Mouse (Mus musculus): ENCODE measurements at regions not wholly inside any gene's neighbourhood (a gene's known extent, or its start where the extent isn't known, plus 50 kb on each side); places are given as distances from the start of the nearest gene placed in this dataset.

DNA sequence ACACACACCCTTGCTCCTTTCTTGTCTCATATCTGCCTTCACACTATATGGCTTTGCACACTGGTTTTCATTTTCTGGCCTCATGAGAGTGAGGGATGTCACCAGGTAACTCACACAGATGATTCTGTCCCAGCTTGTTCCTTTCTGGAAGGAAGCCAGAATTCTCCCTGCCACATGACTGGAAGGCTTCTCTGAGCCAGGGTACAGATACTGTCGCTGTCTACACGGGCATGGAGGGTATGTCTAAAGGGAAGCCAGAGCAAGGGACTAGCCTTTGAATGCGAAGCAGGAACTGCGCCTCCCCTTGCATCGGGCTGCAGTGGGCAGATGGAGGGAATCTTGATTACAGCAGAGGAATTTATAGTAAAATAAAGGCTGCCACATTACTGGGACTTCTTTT, 89.6 kb upstream of the Camk1g start:
- Histone ChIP-seq H3K4me1 (ENCODE audit: control insufficient read depth, insufficient read depth, insufficient read length) (no peaks in the 10 kb centered on the region), H3K4me3 (ENCODE audit: extremely low read depth, insufficient read depth, insufficient read length) (no peak overlapping the region), H3K27ac (ENCODE audit: insufficient read depth, low read length) (no peak overlapping the region), H3K27me3 (ENCODE audit: control insufficient read depth, insufficient read depth, low read length) (no peaks in the 10 kb centered on the region), H3K36me3 (ENCODE audit: control insufficient read depth, insufficient read depth, low read length) (no peaks in the 10 kb centered on the region)
- TF ChIP-seq POLR2A (IDR thresholded peaks at IDR 0.05; ENCODE audit: low read depth, low read length), result no peak
- no peak for TF ChIP-seq CTCF (IDR thresholded peaks at IDR 0.05; ENCODE audit: extremely low read depth, insufficient read depth, insufficient read length, insufficient replicate concordance)
- WGBS, result 82% methylated on average over 5 of the region's 5 CpGs
- no peak for DNase-seq (ENCODE audit: low read depth in 1 of 2, low spot score in 2 of 2)

DNA sequence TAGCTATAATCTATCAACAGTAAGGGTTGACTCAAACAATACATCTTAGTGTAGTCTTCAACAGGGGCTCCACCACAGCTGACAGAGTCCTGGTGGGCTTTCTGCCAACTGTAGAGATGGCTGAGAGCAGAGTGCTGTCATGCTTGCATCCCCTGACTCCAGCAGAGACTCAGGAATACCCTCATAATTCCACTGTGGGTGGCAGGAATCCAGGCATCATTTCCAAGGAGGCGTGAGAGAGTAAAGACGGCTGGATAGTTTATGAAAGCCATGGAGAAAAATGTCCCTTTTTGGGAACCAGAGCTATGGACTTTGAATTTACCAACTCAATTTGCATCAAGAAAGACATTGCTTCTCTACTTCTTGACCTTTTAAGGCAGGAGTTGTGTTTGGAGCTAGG, 87.8 kb upstream of the Camk1g start:
- Histone ChIP-seq H3K4me3 (ENCODE audit: extremely low read depth, insufficient read depth, insufficient read length) (no peak overlapping the region), H3K4me1 (ENCODE audit: control insufficient read depth, insufficient read depth, insufficient read length) (no peaks in the 10 kb centered on the region), H3K36me3 (ENCODE audit: control insufficient read depth, insufficient read depth, low read length) (no peaks in the 10 kb centered on the region), H3K27ac (ENCODE audit: insufficient read depth, low read length) (no peak overlapping the region), H3K27me3 (ENCODE audit: control insufficient read depth, insufficient read depth, low read length) (no peaks in the 10 kb centered on the region)
- no peak for DNase-seq (ENCODE audit: low read depth in 1 of 2, low spot score in 2 of 2)
- TF ChIP-seq POLR2A (IDR thresholded peaks at IDR 0.05; ENCODE audit: low read depth, low read length), result no peak
- no peak for TF ChIP-seq CTCF (IDR thresholded peaks at IDR 0.05; ENCODE audit: extremely low read depth, insufficient read depth, insufficient read length, insufficient replicate concordance)
- 94% methylated on average over 2 of the region's 2 CpGs for WGBS

DNA sequence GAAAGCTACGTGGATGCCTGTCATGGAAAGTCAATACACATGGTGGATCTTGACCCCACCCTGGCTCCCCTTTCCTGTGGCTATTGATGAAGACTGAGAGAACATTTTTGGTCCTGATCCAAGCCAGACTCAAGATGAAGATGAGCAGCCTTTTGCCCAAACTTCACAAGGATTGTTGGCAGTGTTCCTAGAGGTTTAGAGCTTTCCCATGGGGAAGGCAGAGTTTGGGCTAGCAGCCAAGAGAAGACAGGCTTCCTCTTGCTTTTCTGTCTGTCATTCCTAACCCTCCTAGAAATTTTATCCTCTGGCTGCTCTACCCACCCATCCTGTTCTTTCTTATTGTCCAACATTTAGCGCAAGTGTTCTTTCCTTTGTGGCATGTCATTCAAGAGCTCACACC, 83.6 kb upstream of the Camk1g start:
- H3K4me1 ChIP-seq (ENCODE audit: control insufficient read depth, insufficient read depth, insufficient read length), result no peaks in the 10 kb centered on the region
- 81% methylated on average over 2 of the region's 2 CpGs for WGBS
- H3K27ac ChIP-seq (ENCODE audit: insufficient read depth, low read length), result no peak overlapping the region
- DNase-seq (ENCODE audit: low read depth in 1 of 2, low spot score in 2 of 2), result no peak
- TF ChIP-seq CTCF (IDR thresholded peaks at IDR 0.05; ENCODE audit: extremely low read depth, insufficient read depth, insufficient read length, insufficient replicate concordance), result no peak
- no peak for TF ChIP-seq POLR2A (IDR thresholded peaks at IDR 0.05; ENCODE audit: low read depth, low read length)
- no peak overlapping the region for H3K4me3 ChIP-seq (ENCODE audit: extremely low read depth, insufficient read depth, insufficient read length)
- H3K36me3 ChIP-seq (ENCODE audit: control insufficient read depth, insufficient read depth, low read length), result no peaks in the 10 kb centered on the region
- no peaks in the 10 kb centered on the region for H3K27me3 ChIP-seq (ENCODE audit: control insufficient read depth, insufficient read depth, low read length)

DNA sequence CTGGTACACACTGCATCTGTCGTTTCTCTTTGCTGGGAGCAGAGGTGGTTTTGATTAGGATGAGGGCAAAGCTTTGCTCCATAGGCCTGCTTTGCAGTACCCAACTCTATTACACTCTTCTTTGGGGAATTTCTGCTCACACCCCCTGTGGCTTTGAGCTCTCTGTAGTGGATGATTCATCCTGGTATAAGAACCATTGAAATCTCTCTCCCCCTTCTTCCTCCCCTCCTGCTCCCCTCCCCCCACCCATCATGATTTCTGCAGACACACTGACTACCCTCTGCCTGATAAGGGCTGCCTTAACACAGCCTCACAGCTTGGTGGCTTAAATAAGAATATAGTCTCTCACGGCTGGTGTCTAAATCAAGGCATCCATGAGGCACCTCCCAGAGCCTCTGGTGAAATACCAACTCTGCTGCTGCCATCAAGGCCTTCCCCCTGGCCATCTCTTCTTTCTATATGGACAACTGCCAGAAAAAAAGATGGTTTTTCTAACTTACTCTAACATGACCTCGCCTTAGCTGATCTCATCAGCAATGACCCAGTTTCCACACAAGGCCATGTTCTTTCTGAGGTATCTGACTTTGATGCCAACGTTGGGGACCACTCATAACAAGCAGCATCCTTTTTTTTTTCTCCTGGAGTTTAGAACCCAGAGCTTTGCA, 81.5 kb upstream of the Camk1g start:
- TF ChIP-seq CTCF (IDR thresholded peaks at IDR 0.05; ENCODE audit: extremely low read depth, insufficient read depth, insufficient read length, insufficient replicate concordance) (no peak), POLR2A (IDR thresholded peaks at IDR 0.05; ENCODE audit: low read depth, low read length) (no peak)
- Histone ChIP-seq H3K27me3 (ENCODE audit: control insufficient read depth, insufficient read depth, low read length) (no peaks in the 10 kb centered on the region), H3K4me3 (ENCODE audit: extremely low read depth, insufficient read depth, insufficient read length) (no peak overlapping the region), H3K36me3 (ENCODE audit: control insufficient read depth, insufficient read depth, low read length) (no peaks in the 10 kb centered on the region), H3K27ac (ENCODE audit: insufficient read depth, low read length) (no peak overlapping the region), H3K4me1 (ENCODE audit: control insufficient read depth, insufficient read depth, insufficient read length) (no peaks in the 10 kb centered on the region)
- WGBS, result 72% methylated on average over 4 of the region's 4 CpGs
- no peak for DNase-seq (ENCODE audit: low read depth in 1 of 2, low spot score in 2 of 2)

DNA sequence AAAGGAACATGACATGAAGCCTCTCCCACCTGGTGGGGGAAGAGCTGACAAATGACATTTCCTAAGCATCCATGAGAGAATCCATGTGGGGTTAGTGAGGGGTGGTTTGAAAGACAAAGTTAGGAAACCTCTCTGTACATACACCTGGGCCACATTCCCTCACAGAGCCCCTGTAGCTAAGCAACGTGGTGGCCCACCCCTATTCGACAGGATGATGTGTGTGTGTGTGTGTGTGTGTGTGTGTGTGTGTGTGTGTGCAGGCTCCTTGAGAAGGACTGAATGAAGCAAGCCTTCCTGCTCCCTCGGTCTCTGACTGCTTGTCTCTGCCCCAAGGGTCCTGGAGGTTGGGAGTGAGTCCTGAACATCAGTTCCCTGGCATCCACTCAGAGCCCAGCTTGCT, 80.7 kb upstream of the Camk1g start:
- no peaks in the 10 kb centered on the region for H3K36me3 ChIP-seq (ENCODE audit: control insufficient read depth, insufficient read depth, low read length)
- H3K4me3 ChIP-seq (ENCODE audit: extremely low read depth, insufficient read depth, insufficient read length), result no peak overlapping the region
- DNase-seq (ENCODE audit: low read depth in 1 of 2, low spot score in 2 of 2), result no peak
- 35% methylated on average over 3 of the region's 3 CpGs for WGBS
- no peak for TF ChIP-seq POLR2A (IDR thresholded peaks at IDR 0.05; ENCODE audit: low read depth, low read length)
- no peak overlapping the region for H3K27ac ChIP-seq (ENCODE audit: insufficient read depth, low read length)
- H3K4me1 ChIP-seq (ENCODE audit: control insufficient read depth, insufficient read depth, insufficient read length), result no peaks in the 10 kb centered on the region; the same call in 1 of the 2 replicates
- no peaks in the 10 kb centered on the region for H3K27me3 ChIP-seq (ENCODE audit: control insufficient read depth, insufficient read depth, low read length)

DNA sequence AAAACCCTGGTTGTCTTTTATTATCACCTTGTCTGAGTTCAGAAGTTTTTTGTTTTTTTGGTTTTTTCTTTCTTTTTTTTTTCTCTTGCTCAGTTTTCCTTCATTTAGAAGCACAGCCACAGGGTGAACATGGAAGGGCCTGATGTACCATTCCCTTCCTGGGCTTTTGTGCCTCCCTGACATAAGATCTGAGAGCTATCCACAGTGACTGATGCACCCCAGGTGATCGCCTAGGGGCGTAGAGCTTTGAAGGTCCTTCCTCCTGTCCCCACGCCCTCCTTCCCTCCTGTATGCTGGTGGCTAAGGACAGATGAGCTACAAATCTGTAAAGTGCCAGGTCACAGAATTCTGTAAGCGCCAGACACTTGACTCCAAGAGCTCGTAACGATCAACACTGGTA, 80.1 kb upstream of the Camk1g start:
- H3K27ac ChIP-seq (ENCODE audit: insufficient read depth, low read length), result no peak overlapping the region
- H3K4me1 ChIP-seq (ENCODE audit: control insufficient read depth, insufficient read depth, insufficient read length), result no peaks in the 10 kb centered on the region; the same call in 1 of the 2 replicates
- DNase-seq (ENCODE audit: low read depth in 1 of 2, low spot score in 2 of 2), result no peak
- TF ChIP-seq POLR2A (IDR thresholded peaks at IDR 0.05; ENCODE audit: low read depth, low read length) (no peak), CTCF (IDR thresholded peaks at IDR 0.05; ENCODE audit: extremely low read depth, insufficient read depth, insufficient read length, insufficient replicate concordance) (no peak)
- no peaks in the 10 kb centered on the region for H3K36me3 ChIP-seq (ENCODE audit: control insufficient read depth, insufficient read depth, low read length)
- no peak overlapping the region for H3K4me3 ChIP-seq (ENCODE audit: extremely low read depth, insufficient read depth, insufficient read length)
- WGBS, result 82% methylated on average over 6 of the region's 6 CpGs
- no peaks in the 10 kb centered on the region for H3K27me3 ChIP-seq (ENCODE audit: control insufficient read depth, insufficient read depth, low read length)

DNA sequence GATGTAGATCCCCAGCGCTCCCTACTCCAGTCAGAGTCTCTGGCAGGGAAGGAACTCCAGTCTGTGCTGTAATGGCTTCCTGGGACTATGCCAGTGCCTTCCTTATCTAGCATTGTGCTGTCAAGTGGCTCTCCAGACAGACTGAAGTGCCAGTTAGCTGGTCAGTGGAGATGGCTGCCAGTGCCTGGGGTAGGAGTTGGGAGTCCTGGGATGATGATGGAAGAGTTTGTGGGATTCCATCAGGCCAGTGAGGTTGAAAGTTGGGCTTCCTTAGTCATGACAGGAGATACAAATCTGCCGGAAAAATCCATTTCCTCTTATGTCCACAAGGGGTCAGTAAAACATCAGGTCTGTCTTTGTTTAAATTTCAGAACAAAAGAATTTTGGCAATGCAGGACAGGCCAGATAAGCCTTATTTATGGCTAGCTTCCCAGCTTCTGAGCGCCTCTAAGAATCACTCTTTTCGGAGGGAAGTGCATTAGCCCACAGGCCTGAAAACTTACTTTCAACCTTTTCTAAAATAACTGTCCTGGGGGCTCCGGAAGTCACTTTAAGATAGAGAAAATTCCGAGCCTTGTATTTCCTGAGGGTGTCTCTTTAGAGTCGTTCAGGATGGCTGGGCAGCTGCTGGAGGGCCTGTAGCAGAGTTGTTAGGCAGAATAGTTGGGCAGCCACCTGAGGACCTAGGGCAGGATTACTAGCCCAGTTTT, 79.5 kb upstream of the Camk1g start:
- no peak overlapping the region for H3K27ac ChIP-seq (ENCODE audit: insufficient read depth, low read length)
- no peak for TF ChIP-seq POLR2A (IDR thresholded peaks at IDR 0.05; ENCODE audit: low read depth, low read length)
- 0 out of 2 replicates have a peak, but pooled peaks have one; percentile 0 for TF ChIP-seq CTCF (IDR thresholded peaks at IDR 0.05; ENCODE audit: extremely low read depth, insufficient read depth, insufficient read length, insufficient replicate concordance)
- no peaks in the 10 kb centered on the region for H3K27me3 ChIP-seq (ENCODE audit: control insufficient read depth, insufficient read depth, low read length)
- no peak for DNase-seq (ENCODE audit: low read depth in 1 of 2, low spot score in 2 of 2)
- WGBS, result 25% methylated on average over 7 of the region's 7 CpGs
- no peaks in the 10 kb centered on the region for H3K36me3 ChIP-seq (ENCODE audit: control insufficient read depth, insufficient read depth, low read length)
- no peak overlapping the region for H3K4me3 ChIP-seq (ENCODE audit: extremely low read depth, insufficient read depth, insufficient read length)
- no peaks in the 10 kb centered on the region; the same call in 1 of the 2 replicates for H3K4me1 ChIP-seq (ENCODE audit: control insufficient read depth, insufficient read depth, insufficient read length)
